Mouse (Mus musculus): ENCODE measurements around the gene Anapc5. TPM values are rescaled to one million over a fixed set of nuclear protein-coding genes. Genes with fewer than 3 reads are reported as not detected.

Gene Anapc5
- total RNA-seq, 4 experiments from 2014 or later = 201 to 221 (median 205) TPM

DNA sequence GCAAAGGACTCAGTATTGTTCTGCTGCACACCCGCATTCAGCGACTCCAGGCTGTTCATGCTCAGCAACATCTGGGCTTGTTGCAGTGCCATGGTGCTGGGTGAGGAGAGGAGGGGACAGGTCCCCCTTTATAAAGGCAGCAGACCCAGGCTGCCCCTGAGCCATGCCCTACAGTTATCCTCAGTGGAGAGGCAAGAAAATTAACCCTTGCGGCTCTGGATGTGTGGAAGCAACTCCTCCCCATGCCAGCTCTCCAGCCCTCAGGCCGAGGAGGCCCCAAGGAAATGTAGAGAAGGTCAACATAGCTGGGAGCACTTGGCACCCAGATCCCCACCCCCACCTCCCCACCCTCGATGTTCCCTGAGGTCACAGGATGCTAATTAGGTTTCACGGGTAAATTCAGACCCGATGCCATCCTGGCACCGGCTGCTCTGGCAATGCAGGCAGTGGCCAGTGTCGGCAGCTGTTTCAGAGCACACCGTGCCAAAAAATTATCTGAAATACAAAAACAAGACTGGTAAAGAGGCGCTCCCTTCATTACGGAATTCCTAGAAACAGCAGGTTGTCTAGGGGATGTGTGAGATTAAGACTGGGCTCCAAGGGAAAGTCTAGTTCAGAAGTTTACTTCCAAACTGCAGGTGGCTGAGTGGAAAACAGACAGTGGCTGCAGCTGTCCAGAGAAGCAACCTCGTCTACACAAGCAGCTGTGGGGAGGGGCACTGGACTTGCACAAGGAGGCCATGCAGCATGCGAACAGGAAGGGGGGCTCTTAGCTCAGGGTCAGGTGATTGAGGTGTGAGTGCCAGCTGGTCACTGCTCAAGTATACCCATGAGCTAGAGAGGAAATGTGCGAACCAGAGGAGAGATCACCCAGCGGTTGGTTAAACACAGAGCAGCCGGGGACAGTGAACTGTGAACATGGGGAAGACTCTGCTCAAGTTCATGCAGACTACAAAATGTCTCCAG lies 21.5 kb downstream of the Anapc5 start:
- DNase-seq (ENCODE audit: low spot score in 2 of 2) = no peak

DNA sequence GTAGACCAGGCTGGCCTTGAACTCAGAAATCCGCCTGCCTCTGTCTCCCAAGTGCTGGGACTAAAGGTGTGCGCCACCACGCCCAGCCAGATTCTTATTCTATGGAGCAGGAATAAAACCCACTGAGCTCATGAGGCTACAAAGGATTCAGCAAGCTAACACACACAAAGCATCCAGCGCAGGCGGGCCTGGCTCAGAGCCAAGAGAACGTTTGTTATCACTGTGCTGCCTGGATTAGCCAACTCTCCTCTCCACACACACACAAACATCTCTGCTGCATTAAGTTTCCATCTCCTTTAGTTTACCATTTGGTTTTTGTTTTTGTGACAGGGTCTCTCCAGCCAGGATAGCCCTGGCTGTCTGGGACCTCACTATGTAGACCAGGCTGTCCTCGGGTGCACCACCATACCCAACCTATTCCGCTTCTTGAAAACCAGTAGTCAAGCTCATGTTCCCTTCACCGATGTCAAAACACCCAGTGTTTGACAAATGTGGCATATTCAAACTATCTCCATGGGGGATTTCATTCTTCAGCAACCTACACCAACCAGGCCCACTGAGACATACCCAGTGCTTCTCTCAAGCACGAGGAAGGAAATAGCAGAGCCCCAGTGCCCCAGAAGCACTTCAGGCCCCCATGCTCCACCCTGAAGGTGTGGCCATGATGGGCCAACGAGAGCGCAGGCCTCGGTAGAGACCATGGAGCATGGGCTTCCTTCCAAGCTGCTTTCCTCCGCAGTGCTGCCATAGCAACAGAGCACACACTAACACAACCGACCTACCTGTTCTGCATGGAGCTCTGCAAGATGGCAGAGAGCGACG lies 22.4 kb downstream of the Anapc5 start:
- DNase-seq (ENCODE audit: low spot score in 2 of 2) = peak; percentile 61 to 83

DNA sequence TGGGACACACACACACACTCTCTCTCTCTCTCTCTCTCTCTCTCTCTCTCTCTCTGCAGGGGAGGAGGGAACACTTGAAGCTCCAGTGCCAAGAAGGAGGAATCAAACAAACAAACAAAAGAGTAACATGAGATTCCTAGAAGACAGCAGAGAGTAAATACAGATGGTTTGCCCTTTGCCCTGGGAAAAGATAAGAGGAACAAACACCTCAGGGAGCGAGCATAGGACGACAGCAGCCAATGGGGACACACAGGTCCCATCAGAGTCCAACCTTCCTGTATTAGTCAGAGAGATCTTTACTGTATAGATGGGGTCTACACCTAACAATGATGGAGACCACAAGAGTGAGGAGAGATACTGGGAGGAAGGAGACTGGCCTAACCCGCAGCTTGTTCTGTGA lies 23.3 kb downstream of the Anapc5 start:
- no peak for DNase-seq (ENCODE audit: low spot score in 2 of 2)

DNA sequence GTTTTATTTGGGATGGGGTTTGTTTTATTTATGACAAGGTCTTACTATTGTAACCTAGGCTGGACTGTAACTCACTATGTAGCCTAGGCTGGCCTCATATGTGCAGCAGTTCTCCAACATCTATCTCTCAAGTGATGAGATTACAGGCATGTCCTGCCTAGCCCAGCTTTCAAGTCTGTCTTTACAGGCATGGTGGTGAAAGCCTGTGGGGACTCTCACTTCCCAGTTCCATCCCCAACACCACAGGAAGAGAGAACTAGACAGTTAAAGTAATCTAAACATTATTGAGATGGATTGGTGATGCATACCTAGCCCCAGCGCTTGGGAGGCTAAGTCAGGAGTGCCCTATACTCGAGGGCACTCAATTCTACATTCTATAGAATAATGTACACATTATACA lies 32.4 kb downstream of the Anapc5 start:
- no peak for DNase-seq (ENCODE audit: low spot score in 2 of 2)

DNA sequence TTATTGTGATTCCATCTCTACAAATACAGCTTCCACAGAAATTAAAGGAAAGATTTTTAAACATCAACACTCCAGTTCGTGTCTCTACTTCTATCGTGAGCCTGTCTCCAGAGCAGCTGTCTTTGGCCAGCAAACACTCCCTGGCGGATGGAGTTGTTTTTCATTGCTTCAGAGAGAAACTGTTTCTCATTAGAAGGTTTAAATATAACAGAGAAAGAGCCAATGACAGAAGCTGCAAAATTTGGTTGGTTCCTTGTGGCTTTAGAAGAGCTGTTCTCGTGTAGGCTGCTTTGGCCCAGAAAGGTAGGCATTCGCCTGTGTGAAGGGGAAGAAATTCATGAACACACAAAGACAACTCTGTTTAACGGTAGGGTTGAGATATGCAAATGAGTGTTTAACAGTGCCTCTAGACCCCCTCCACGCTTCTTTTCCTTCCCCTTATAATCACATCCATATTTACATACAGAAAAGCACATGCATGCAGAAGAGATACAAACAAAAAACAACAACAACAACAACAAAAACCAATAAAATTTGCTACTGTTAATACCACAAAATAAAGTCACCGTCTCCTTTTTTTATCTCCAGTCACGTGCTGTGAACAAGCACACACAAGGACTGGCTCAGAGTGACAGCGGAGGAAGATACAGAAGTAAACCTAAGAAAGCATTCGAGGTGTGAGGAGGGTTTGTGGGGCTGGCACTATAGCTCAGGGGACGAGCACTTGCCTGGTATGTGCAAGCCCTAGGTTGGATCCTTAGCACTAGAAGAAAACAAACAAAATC lies 34.9 kb downstream of the Anapc5 start:
- no peak for DNase-seq (ENCODE audit: low spot score in 2 of 2)

DNA sequence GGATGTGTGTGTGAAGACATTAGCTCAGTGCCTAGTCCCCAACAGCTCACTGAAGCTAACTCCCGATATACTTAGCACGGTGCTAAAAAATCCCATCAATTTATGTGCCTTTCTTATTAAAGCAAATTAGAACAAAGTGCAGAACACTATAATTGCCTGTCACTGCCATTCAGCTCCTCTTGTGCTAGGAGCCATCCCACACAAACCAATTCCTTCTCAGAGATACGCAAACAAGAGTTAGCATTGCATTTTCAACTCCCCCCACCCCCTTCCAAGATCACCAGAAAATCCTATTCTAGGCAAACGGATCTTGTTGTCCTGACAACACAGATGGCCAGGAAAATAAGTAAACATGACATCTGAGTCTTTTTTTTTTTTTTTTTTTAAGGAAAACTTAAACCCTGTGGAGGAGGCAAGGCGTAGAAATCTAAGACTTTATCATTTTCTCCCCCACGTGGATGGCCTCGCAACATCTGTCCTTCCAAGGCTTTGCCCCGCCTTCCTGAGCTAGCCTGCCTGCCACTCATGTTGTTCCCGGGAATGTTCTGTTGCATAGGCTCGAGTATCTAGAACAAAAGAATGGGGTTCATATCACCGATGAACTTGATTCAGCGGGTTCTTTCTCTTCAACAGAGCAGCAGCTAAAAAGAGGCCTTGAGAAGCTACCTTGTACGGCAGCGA lies 37.3 kb downstream of the Anapc5 start:
- DNase-seq (ENCODE audit: low spot score in 2 of 2) = no peak

DNA sequence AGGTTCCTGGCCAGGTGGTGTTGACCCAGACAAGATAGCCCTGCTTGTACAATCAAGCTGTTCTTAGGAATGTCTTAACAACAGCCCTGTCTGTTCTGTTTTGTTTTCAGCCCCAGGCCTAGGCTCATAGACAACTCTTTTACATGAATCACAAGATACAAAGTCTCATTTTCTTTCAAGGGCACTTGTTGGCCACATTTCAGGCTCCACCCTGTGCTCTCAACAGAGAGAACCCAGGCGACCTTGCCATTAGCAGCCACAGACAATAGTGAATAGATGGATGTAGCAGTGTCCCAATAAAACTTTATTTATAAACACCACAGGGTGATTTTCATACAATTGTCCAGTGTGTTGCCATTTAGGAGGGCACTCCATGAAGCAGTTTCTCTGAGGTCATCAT lies 39.1 kb downstream of the Anapc5 start:
- DNase-seq (ENCODE audit: low spot score in 2 of 2) = no peak

DNA sequence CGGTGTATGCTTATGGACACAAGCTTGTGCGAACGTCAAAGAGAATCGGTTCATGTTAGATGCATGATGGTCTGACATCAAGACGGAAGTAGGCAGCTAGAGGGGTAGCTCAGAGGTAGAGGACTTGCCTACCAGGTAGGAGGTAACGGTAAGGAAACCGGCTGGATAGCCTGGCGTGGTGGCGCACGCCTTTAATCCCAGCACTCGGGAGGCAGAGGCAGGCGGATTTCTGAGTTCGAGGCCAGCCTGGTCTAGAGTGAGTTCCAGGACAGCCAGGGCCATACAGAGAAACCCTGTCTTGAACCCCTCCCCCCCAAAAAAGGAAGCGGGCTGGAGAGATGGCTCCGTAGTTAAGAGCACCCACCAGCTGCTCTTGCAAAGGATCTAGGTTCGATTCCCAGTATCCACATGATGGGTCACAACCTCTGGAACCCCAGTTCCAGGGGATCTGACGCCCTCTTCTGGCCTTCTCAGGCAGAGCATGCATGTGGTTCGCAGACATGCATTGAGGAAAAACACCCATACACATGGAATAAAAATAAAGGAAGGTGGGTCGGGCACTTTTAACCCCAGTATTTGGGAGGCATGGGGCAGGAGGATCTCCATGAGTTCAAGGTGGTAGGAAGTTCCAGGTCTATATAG lies 40.2 kb downstream of the Anapc5 start:
- DNase-seq (ENCODE audit: low spot score in 2 of 2) = no peak

DNA sequence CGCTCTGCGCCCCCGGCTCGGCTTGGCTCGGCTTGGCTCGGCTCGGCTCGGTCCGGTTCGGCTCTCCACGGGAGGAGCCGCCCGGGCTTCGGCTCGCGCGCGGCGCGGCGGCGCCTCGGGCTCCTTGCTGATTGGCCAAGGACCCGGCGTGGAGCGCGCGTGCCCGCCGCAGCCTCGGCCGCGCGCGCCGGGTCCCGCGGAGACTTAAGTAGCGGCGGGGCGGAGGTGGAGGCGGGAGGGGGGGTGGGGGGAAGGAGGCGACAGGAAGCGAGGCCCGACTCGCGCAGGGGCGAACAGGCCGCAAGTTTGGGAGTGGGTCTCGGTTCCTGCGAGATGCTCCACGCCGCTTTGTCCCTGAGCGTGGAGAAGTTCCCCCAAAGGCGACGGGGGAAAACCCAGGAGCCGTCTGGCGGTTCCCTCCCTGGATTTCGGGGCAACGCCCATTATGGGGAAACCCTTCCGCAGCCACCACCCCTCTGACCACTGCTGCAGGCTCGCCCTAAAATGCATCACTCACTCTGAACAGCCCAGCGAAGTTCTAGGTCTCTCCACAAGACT lies 41.8 kb downstream of the Anapc5 start, which contains the start of gene Camkk2:
Camkk2 (minus strand) TSS at position 133 of the 558 bp plus-strand sequence.
- DNase-seq (ENCODE audit: low spot score in 2 of 2) = peak; percentile 48 to 84

DNA sequence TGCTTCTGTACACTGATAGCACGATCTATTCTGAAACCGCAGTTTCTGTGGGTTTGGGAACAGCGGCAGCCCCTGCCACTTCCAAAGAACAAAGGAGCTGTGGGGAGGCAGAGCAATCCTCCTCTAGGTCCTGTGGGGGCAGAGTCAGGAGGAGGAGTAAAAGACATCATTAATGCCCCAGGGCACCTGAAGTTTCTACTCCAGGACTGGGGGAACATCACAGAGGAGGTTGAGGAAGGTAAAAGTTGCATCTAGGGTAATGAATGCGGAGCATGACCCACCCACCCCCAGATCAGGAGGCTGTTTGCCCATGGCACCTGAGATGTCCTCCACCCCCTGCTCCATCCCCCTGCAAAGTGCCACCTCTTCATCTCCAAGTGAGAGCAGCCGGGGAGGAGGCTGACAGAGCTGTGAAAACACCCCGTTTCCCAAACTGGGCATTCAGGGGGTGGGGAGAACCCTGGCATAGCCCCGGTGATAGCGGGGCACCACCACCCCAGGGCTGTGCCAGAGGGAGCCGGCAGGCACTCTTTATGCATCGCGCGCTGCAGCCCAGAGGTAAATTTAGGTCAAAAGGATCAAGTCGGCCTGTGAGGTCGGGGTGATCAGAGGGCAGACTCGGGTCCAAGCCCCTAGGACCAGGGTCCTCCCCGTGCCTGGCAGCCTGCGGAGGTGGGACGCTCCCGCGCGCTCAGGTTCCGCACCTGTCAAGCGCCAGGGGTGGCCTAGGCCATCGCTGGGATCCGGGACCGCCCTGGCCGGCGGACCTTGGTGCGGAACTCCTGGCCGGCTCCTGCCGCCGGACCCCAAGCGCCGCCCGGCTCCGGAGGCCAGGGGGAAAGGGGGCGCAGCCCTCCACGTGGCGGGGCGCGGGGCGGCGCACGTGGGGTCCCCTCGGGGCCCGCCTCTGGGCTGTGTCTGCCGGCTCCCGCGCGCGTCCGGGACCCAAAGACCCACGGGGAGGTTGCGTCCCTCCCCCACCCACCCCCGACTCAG lies 42.6 kb downstream of the Anapc5 start:
- DNase-seq (ENCODE audit: low spot score in 2 of 2) = peak; percentile 35 to 64

DNA sequence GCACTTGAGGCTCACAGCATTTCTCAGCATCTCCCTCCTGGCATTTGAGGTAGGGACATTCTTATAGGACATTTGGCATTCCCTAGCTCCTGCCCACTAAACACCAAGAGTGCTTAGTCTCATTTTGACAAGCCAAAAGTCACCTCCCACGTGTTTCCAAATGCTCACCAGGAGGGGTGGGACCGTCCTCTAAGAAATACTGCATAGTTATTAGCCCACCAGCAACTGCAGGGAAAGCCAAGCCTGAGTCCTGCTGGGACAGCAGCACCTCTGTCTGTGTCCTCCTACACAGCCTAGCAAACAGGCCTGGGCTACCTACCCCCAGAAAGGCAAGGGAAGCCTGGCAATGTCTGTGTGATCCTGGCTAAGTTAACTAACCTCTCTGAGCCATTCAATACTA lies 43.8 kb downstream of the Anapc5 start:
- peak in 1 of 2 experiments; percentile 75 for DNase-seq (ENCODE audit: low spot score in 2 of 2)

DNA sequence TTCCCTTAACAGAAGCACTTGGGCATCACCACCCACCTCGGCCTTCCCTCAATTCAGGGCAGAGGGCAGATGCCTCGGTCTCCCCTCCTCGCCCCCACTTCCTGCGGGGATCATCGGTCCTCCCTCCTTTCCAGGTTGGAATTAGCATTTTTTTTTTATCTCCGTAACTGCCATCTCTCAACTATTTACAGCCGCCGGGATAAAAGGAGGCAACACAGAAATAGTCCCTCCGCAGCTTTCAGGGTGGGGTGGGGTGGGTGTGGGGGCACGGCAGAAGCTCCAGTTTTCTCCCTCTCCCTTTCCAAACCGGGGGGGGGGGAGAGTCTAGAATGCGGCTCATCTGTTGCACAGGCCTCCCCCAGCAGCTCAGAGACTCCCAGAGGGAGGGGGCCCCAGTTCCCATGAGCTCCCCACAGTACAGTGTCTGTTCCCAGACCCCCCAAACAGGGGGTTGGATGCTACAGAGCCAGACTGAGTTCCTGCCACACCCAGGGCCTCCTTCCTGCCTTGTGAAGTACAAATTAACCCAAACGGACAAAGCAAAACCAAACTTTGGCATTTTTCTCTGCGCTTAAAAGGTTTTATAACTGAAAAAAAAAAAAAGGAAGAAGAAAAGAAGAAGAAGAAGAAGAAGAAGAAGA lies 45.4 kb downstream of the Anapc5 start:
- DNase-seq (ENCODE audit: low spot score in 2 of 2) = no peak

DNA sequence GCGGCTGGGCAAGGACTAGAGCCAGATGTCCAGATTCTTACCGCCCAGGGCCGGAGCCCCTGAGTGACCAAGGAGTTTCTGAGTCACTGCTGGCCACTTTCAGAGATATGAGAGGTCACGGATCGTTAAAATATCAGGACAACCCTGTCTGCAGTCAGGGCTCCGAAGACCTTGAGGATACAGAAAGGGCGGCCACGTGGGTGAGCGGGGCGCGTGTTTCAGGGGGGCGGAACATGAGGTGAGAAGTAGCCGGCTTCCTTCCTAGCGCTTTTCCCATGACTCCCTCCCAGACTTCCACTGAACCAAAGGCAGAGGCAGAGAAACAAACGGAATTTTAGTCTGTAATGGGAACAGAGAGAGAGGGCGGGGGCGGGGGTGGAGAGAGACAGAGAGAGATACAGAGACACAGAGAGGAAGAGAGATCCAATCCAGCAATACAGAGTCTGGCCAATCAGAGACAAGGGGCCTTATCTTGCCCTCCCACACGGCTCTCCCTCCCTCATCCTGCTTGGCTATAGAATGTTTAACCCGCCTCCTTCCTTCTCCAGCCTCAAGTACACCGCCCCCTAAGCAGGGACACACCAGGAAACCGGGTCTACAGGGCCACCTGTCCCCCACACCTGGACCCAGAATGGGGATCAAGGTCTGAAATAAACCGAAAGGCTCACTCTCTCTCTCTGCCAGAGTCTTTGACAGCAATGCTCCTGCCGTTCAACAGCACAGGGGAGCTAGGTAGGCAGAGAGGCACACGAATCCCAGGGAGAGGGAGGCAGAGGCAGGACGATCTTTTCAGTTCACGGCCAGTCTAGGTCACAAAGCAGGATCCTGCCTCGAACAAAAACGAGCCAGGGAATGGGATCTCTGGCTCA lies 46.2 kb downstream of the Anapc5 start:
- peak in 1 of 2 experiments; percentile 78 for DNase-seq (ENCODE audit: low spot score in 2 of 2)

DNA sequence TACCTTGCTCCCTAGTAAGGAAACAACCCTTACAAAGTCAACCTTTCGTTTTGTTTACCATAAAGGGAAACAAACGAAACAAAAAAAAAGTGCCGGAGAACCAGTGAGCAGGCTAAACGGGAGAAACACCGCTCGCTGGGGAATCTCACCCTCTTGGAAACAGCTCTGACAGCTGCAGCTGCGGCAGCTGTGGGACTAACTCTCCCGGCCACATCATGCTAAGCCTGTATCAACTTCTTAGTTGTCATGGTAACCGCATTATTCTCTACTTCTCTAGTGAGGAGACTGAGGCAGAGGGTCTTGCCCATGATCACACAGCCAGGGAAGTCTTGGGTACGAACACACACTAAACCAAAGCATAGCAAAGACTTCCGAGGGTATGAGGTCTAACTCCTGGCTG lies 47.4 kb downstream of the Anapc5 start:
- DNase-seq (ENCODE audit: low spot score in 2 of 2) = no peak

DNA sequence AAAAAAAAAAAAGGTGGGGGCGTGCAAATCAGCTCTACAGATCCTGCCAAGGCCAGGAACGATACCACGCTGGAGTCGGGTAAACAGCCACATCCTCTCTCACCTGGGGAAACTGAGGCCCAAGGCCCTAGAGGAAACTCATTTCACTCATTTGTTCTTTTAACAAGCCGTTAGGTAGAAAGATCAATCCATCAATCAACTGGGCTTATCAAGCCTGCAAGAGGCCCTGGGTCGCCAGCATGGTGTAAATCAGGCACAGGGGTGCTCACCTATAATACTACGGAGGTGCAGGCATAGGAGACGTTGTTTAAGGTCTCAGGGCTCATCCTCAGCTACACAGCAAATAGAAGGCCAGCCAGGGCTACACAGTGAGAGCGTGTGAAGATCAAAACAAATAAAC lies 49.7 kb downstream of the Anapc5 start:
- no peak for DNase-seq (ENCODE audit: low spot score in 2 of 2)

DNA sequence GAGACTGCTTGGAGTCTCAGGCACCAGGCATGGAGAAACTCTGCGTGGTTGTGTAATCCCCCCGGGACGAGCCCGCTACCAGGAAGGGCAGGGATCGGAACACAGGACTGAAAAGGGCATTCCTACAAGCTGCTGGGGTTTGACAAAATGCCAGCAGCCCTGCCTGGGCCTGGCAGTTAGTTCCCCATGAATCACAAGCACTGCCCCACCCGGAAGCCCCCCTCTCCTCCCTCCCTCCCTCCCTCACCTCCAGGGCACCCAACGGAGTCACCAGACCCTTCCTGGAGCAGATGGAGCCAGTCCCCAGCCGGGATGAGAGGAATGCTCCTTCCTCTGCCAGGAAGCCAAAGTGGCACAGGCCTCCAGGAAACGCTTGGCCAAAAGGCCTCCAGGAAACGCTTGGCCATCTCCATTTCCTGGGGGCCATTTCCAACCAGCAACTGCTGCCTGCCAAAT lies 50.3 kb downstream of the Anapc5 start:
- DNase-seq (ENCODE audit: low spot score in 2 of 2) = no peak

DNA sequence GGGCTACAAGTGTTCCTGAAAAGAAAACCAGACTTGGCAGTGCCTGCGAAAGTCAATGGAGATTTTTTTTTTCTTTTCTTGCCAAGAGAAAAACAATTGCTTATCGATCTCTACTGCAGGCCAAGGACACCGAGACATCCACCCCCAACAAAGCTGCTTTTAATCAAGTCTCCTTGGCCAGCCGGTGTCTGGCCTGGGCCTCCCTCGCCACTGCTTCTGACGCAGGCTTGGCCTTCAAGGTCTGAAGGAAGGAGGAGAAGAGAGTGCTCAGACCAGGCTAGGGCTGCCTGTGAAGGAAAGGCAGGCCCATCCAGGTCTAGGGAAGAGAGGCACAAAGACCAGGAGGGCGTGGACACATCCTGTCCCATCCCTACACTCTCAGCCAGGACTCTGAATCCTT lies 50.8 kb downstream of the Anapc5 start:
- no peak for DNase-seq (ENCODE audit: low spot score in 2 of 2)

Data from left cerebral cortex, adult 8-10 months (tissue).